Mouse (Mus musculus): Measurements from ENCODE around the gene Acsl5.

DNA sequence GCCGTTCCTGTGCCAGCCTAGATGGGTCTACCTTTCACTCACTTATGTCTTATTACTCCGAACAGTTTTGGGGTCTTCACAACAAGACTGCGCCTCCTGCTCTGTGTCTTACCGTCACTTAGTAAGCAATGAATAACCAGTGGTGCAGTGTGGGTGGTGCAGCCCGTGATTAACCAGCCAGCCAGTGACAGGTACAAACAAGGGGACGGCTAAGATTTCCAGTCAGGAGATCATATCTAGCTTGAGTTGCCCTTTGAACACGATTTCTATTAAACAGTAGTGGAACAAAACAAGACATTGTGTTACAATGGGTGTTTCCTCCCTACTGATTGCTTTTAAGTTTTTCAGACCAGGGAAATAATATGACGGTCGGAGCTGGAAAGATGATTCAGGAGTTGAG, 91.5 kb downstream of the Acsl5 start:
- TF ChIP-seq FLI1 (IDR thresholded peaks at IDR 0.05; ENCODE audit: low read length) (no peak), GATA1 (IDR thresholded peaks at IDR 0.05; ENCODE audit: borderline replicate concordance, low read length) (no peak)

All from megakaryocyte, embryonic 14.5 days (primary cell).